Mouse (Mus musculus): ENCODE results near the gene Hes6.

DNA sequence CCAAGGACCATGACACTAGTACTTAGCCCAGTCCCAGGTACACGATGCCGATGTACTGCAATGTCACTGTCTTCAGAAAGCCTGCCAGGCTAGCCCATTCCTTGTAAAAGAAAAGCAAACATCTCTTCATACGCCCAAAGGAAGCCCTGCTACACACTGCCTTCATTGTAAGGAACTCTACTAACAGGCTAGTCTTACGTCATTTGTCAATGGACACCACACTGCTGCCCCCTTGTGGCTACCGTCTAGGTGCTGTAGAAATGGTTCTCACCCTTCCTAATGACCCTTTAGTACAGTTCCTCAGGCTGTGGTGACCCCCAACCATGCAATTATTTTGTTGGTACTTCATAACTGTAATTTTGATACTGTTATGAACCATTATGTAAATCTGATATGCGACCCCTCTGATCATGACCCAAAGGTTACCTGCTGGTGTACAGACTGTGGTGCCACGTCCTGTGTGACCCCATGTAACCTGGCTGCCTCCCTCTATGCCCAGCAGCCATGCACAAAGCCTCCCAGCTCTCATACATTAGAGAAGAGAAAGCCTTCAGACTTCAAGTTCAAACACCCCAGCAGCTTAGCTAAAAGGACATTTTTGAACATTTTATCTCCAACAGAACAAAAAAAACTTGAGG is 33.3 kb downstream of the Hes6 start:
- TF ChIP-seq POLR2A (IDR thresholded peaks at IDR 0.05; ENCODE audit: low read depth, low read length) (no peak), CTCF (IDR thresholded peaks at IDR 0.05; ENCODE audit: borderline replicate concordance, insufficient read depth, low read length) (peak; percentile 72; the same call in 1 of the 2 replicates)

Data from embryonic fibroblast, embryonic 13.5 days (primary cell).